Mouse (Mus musculus): ENCODE data around the gene Pdzrn4. TPM values are rescaled to one million over a fixed set of nuclear protein-coding genes. Genes with fewer than 3 reads are reported as not detected.

The Pdzrn4 gene
- total RNA-seq, 2 experiments from 2014 or later: 2.3 to 3.1 TPM

- no peak for DNase-seq (ENCODE audit: low spot score in 2 of 2)
Observed at GRCm38 (mm10) chr15:92580742-92581383, 184.2 kb downstream of the Pdzrn4 start.

GRCm38 (mm10) chr15:92584357-92585138 is 187.9 kb downstream of the Pdzrn4 start:
- DNase-seq (ENCODE audit: low spot score in 2 of 2): no peak

DNA sequence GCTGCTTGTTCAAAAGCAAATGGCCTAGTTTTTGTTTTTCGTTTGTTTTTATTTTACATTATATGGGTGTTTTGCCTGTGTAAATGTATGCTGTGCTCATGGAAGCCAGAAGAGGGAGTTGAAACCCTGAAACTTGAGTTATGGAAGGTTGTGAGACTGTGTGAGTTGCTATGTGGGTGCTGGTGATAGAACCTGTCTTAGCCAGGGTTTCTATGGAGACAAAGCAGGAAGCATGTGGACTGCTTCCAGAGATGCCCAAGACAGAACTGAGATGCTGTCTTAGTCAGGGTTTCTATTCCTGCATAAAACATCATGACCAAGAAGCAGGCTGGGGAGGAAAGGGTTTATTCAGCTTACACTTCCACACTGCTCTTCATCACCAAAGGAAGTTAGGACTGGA is 190.8 kb downstream of the Pdzrn4 start:
- no peak for DNase-seq (ENCODE audit: low spot score in 2 of 2)

GRCm38 (mm10) chr15:92594721-92595120 is 198.0 kb downstream of the Pdzrn4 start:
- no peak for DNase-seq (ENCODE audit: low spot score in 2 of 2)

GRCm38 (mm10) chr15:92597011-92597780 is 200.5 kb downstream of the Pdzrn4 start:
- DNase-seq (ENCODE audit: low spot score in 2 of 2): no peak

GRCm38 (mm10) chr15:92598380-92599295 is 202.0 kb downstream of the Pdzrn4 start:
- no peak for DNase-seq (ENCODE audit: low spot score in 2 of 2)

DNA sequence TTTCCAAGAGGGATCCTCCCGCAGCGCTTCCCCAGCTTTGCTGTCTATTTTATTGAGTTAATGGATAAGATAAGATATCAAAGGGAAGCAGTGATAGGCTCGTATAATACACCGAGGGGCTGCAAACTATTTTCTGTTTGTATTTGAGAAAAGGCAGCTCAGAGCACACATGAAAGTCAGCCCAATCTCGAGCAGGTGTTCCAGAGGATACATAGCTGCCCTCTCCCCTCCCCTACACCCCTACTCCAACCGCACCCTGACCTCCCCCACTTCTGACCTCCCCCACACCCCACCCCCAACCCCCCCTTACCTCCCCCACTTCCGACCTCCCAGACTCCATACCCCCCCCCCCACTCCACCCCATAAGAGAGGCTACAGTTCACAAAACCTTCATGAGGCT is 202.7 kb downstream of the Pdzrn4 start:
- no peak for DNase-seq (ENCODE audit: low spot score in 2 of 2)

- DNase-seq (ENCODE audit: low spot score in 2 of 2): no peak
Observed at GRCm38 (mm10) chr15:92610866-92611265, 214.2 kb downstream of the Pdzrn4 start.

DNA sequence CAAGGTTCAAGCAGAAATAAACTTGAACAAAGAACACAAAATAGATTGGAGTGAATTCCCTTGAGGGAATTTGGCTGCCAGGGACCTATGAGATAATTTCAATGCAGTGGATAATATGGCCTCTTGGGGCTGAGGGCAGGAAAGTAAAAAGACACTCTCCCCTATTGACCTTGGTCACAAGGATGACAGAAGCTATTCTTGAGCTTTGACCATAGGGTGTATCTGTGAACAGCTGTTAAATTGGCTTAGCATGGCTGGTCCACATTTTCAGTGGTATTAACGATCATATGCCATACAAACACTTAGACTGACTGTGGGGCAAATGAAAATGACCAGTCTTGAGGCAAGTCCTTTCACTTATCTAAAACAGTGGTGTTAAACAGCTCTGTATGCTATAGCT is 215.7 kb downstream of the Pdzrn4 start:
- no peak for DNase-seq (ENCODE audit: low spot score in 2 of 2)

DNA sequence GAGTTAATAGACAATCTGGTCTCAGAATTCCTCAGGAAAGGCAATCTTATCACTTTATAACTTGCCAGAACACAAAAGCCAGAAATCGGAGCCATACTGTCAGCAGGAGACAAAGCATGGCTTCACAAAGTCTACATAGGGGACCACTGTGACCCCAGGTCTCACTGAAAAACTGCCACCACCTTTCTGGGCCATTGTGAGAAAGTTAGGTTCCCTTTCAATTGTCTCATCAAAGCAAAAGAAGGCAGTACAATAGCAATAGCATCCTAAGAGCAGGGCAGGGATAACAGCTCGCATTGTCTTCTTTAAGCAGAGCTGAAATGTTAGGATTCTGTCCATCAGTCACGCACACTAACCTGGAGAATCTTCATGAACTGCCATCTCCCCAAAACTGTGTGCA is 216.5 kb downstream of the Pdzrn4 start:
- DNase-seq (ENCODE audit: low spot score in 2 of 2): no peak

DNA sequence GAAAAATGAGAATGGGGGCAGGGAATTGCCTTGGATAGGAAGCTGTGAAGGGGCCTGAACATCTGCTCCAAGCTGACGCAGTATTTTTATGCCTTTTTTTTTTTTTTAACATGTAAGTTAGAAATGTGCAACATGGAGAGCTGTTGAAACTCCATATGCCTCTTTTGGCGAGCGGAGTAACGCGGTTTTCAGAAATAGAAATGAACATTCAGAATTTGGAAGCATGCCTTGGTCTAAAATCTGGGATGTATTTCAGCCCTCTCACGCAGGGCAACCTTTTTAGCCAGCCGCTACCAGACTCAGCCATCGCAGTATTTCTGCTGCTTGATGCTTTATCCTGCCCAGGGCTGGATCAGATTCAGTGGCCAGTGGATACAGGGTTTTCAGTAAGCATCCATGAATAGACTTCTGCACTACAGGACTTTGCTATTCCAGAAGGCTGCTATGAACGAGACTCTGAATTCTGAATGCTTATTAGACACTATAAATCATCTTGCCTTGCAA is 225.1 kb downstream of the Pdzrn4 start:
- no peak for DNase-seq (ENCODE audit: low spot score in 2 of 2)

- DNase-seq (ENCODE audit: low spot score in 2 of 2): no peak
Observed at GRCm38 (mm10) chr15:92622323-92622722, 225.6 kb downstream of the Pdzrn4 start.

DNA sequence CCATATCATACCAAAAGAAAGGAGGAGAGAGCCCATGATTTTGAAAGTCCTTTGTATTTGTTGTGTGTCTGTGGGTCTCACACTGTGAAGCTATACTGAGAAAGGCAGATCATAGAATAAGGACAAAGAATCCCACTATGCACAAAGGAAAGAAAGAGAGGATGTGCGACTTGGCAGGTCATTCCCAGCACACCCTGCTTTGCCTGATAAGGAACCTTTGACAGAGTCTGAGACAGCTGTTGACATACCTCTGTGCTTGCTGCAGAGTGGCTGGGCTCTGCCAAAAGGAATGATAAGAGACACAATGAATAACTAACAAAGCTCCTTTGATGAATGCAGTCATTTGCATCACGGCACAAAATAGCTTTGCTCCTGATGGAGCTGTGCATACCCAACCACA is 232.5 kb downstream of the Pdzrn4 start:
- no peak for DNase-seq (ENCODE audit: low spot score in 2 of 2)

DNA sequence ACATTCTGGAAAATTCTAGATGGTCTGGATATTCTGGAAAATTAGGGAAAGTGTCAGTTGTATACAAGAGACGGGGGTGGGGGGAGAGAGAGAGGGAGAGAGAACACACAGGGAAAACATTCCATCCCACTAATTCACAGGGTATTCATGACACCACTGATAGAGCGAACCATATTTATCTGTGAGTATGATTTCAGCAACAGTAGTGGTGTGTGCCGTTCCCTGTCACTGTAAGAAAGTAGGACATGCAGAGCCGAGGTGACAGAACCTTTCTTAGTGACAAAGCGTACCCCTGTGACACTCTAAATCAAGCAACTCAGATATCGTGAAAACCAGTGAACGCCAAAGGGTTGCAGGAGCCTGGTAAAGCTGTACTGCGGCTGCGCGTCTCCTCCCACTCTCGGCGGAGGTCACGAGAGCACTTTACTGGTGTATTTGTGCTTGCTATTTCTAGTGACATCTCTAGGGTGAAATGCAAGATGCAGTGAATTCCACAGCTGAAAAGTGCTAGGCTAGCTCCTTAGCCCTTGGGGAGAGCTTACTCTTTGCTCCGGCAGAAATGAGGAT is 237.4 kb downstream of the Pdzrn4 start:
- no peak for DNase-seq (ENCODE audit: low spot score in 2 of 2)

DNA sequence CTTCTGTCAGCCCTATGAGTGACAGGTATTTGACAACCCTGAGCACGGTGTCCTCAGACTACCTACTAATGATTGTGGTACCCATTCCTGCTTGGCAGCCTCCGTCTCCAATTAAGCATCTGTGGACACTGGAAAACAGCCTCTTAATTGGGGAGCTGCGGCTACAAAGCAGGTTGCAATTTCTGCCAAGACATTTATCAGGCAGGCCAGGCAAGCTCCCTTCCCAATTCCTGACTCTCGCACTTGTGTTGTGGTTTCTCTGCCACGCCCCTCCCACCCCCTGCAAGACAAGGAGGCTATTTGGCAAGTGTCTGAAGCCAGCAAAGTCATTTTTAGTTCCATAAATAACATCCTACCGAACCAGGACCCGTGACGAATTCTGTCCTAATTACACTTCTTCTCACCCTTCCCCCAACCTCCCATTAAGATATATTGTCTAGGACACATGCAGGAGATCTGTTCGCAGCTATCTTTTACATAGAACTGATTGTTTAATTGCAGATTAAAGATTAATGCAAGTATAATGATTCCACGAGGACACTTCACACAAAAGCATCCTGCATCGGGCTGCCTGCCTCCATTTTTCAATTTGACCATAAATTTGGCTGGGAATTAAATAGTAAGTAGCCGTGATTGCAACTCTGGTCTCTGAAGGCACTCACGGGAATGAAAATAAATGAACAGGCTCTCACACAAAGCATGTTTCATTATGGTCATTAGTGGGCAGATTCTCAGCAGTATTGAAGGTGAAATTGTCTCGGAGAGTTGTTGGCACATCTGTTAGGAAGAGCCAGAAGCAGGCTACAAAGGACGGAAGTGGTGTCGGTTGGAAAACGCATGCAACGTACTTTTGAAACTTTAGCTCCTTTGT is 243.8 kb downstream of the Pdzrn4 start:
- no peak for DNase-seq (ENCODE audit: low spot score in 2 of 2)

- DNase-seq (ENCODE audit: low spot score in 2 of 2): no peak
Observed at GRCm38 (mm10) chr15:92671279-92672051, 274.8 kb downstream of the Pdzrn4 start.

GRCm38 (mm10) chr15:92676096-92676495 is 279.4 kb downstream of the Pdzrn4 start:
- no peak for DNase-seq (ENCODE audit: low spot score in 2 of 2)

DNA sequence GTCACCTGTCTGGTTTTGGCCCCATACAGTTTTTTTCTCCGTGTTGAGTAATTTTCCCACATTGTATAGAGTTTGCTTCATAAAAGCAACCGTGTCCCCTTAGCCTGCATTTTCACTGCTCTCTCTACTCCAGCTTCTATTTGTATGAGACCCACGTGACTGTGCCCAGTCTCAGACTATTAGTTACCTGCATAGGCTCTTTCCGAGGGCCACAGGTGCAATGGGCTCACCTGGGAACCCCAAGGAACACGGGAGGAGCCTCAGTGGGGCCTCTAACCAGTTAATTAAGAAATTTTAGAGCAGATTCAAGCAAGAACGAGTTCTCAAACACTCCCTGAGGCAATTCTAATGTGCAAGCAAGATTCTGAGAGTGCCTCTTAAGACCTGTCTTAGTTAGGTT is 281.7 kb downstream of the Pdzrn4 start:
- DNase-seq (ENCODE audit: low spot score in 2 of 2): no peak

- no peak for DNase-seq (ENCODE audit: low spot score in 2 of 2)
Observed at GRCm38 (mm10) chr15:92679541-92679940, 282.9 kb downstream of the Pdzrn4 start.

Data from gastrocnemius, postnatal 4 days (tissue).